Mouse (Mus musculus) adrenal gland, adult 10 weeks (tissue): Measurements from ENCODE around the gene BC051019. TPM values are rescaled to one million over a fixed set of nuclear protein-coding genes. Genes with fewer than 3 reads are reported as not detected.

Experiments
- polyA plus RNA-seq: library from polyadenylated mRNA; stranded (reverse); fragments of 350-450 nt; fragmentation: Illumina TruSeq; extraction: RNeasy Lipid Tissue Mini Kit (QIAGEN cat#74804); gene quantifications from one replicate; pipeline ENCODE4 v1.2.3, GENCODE M21; 2014; ENCODE audit warnings: low read depth, low replicate concordance

BC051019 gene
- polyA plus RNA-seq, result not detected

GRCm38 (mm10) chr7:109723697-109724096 lies at the start of gene BC051019:
TSS of gene BC051019 (minus strand) at chr7:109723850.

GRCm38 (mm10) chr7:109752008-109752925 lies 28.6 kb upstream of the BC051019 start, which contains the start of gene Tmem9b:
TSS of gene Tmem9b (minus strand) at chr7:109752875.

GRCm38 (mm10) chr7:109731626-109732025 lies 8.0 kb upstream of the BC051019 start, which contains the start of gene Ascl3:
TSS of gene Ascl3 (minus strand) at chr7:109731726.

GRCm38 (mm10) chr7:109703190-109704015 lies 20.2 kb downstream of the BC051019 start, which contains the start of the genes St5 and Akip1:
TSS of gene St5 (minus strand) at chr7:109703605.
TSS of gene Akip1 (plus strand) at chr7:109703690.

Other genes with a start within 250 kb of the BC051019 start
- gene Trim66, start 215.7 kb downstream of the BC051019 start, polyA plus RNA-seq, result 0.06 TPM
- gene Rpl27a, start 204.7 kb downstream of the BC051019 start, polyA plus RNA-seq, result 145 TPM
- 35.7 TPM for gene St5, start 20.2 kb downstream of the BC051019 start, polyA plus RNA-seq
- gene Akip1, start 20.2 kb downstream of the BC051019 start, polyA plus RNA-seq, result 33.3 TPM
- gene Ascl3, start 7.9 kb upstream of the BC051019 start, polyA plus RNA-seq, result not detected
- gene Tmem9b, start 29.0 kb upstream of the BC051019 start, polyA plus RNA-seq, result 128 TPM
- 1.6 TPM for gene Nrip3, start 58.2 kb upstream of the BC051019 start, polyA plus RNA-seq
- not detected for gene Scube2, start 141.8 kb upstream of the BC051019 start, polyA plus RNA-seq
- gene Dennd5a, start 236.6 kb upstream of the BC051019 start, polyA plus RNA-seq, result 199 TPM